Mouse (Mus musculus) brown adipose tissue, adult 24 weeks (tissue): ENCODE measurements around the gene Dtnb. TPM values are rescaled to one million over a fixed set of nuclear protein-coding genes. Genes with fewer than 3 reads are reported as not detected.

Experiments
- H3K27ac ChIP-seq: fragments of 200-500 bp; replicated peaks from 2 replicates; pipeline ENCODE4 v1.5.1; 2012; ENCODE audit warnings: low read depth, mild to moderate bottlenecking, low read length
- H3K4me1 ChIP-seq: fragments of 200-500 bp; 2 replicates; pipeline ENCODE4 v1.6.1; 2012; ENCODE audit warnings: low read length, mixed read lengths; ENCODE audit not compliant: control insufficient read depth, insufficient read depth, insufficient read length
- H3K4me3 ChIP-seq: fragments of 200-500 bp; 2 replicates; pipeline ENCODE4 v1.5.1; 2012; ENCODE audit warnings: low read depth, mild to moderate bottlenecking, low read length, moderate library complexity; ENCODE audit not compliant: insufficient read depth
- polyA plus RNA-seq: library from polyadenylated mRNA; stranded (reverse); fragments of >200 nt; gene quantifications from 2 replicates; pipeline ENCODE4 v1.2.4, GENCODE M21; 2012; ENCODE audit not compliant: missing spikeins, insufficient read depth, insufficient read length

Gene Dtnb
- polyA plus RNA-seq, 1 experiment = 2.0 TPM

DNA sequence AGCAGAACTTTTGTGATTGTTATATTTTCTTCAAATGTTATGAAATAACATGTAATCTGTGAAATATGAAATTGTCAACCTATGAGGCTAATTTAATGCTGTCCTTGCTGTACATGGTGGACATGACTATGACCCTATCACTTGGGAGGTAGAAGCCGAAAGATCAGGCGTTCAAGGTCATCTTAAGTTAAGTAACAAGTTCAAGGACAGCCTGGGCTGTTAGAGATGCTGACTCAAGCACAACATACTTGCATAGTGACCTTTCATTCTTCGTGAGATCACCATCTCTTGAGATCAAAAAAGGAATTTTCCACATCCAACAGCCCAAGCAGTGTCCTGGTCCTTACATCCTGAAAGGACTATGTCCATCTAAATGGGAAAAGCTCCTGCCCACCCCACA is 184.0 kb downstream of the Dtnb start:
- no peak overlapping the region for H3K27ac ChIP-seq
- peaks cover 3% of the 10 kb centered on the region; the same call in 1 of the 2 replicates for H3K4me1 ChIP-seq
- H3K4me3 ChIP-seq = no peak overlapping the region

DNA sequence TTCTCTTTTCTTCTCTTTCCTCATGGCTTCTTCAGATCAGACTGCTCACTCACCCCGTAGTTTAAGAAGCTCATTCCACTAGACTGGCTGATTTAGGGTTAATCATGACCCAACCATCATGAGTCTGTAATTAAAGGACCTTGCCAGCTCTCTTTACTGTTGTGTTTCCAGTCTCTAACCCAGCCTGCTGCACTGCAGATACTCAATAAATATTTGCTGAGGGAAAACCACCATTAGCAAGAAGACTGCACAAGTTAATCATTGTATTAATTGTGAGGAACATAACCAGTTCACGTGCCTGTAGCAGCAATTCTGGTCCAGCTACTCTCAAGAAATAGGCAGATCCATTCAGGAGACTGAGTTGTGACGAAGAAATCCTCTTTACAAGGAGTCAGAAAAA is 185.9 kb downstream of the Dtnb start:
- Histone ChIP-seq H3K27ac (no peak overlapping the region), H3K4me3 (no peak overlapping the region), H3K4me1 (peaks cover 3% of the 10 kb centered on the region; the same call in 1 of the 2 replicates)

DNA sequence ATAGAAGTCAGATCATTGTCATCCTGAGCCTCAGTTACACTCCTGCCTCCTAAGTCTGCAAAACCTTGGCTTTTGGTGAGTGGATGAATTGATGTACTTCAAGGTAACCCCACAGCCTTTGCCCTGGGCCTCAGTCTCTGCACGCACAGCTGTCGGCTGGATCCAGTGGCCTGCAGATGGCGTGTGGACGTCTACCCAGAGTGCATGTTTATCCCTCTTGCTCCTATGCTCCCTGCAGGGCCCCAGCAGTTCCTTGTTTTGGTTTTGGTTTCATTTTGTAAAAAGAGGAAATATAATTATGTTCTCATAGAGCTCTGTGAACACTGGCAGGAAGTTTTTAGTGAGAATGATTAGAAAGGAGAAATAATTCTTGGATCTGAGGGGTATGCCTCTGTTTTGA is 187.2 kb downstream of the Dtnb start:
- H3K4me3 ChIP-seq = no peak overlapping the region
- peak overlapping the region; percentile 57; the same call in 1 of the 2 replicates for H3K27ac ChIP-seq
- H3K4me1 ChIP-seq = peaks cover 3% of the 10 kb centered on the region; the same call in 1 of the 2 replicates

DNA sequence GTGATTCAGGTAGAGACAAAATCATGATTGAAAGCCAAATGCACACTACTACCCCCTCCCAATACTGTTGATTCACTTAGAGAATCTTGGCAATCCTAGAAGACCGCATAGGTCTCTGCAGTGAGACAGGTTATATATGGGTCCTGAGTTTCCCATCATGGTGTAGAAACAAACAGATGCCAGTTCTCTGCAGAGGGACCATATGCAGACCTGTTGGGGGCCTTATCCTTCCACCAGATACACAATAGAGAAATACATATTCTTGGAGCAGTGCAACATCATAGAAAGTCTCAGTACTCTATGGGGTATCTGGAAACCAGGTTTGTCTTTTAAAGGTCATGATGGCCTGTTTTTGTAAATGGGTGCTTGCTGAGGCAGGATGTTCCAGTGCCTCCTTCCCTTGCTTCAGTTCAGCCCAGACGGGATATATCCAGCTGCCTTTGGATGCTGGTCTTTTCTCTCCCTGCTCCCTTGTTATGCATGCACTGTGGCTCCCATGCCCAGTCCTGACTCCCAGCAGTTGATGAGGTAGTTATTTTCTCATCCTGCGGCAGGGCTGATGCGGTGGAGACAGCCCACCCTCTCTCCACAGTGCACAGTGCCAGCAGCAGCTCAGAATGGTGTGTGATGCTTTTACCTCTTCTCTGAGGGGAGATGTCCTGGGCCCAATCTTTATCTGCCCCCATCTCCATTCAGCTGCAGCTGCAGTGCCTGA is 188.9 kb downstream of the Dtnb start:
- H3K27ac ChIP-seq = no peak overlapping the region
- H3K4me1 ChIP-seq = peaks cover 5% of the 10 kb centered on the region; the same call in 1 of the 2 replicates

DNA sequence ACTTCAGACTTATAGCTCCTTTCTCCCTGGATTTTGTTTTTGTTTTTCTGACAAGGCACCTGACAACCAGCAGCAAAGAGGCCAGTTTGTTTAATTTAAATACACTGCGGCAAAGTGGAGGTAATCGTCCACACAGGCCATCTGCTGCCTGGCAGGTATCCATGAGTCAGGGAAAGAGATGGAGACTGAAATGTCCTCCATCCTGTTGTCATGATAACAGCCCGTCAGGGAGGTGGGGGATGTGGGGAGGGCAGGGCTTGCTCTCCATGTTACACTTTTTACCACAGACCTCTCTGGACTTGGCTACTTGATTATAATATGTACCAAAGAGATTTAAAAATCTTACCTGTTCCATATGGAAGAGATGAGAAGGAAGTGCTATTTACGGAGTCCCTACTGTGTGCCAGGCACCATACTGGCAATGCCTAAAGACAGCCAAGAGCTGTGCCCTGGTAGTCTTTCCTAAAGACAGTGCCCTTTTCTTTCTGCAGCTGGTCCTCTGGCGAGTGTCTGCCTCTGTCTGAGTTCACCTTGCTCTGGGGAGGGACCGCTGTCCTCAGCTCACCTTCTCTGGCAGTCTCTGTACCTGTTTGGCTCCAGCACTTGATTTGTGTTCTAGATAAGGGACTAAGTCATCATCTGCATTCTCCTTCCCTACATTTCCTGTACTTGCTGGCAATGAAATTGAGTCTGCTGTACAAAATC is 189.6 kb downstream of the Dtnb start:
- Histone ChIP-seq H3K4me3 (no peak overlapping the region), H3K27ac (no peak overlapping the region), H3K4me1 (peaks cover 5% of the 10 kb centered on the region; the same call in 1 of the 2 replicates)

More for the DNA sequence above, 188.9 kb downstream of the Dtnb start:
- H3K4me3 ChIP-seq = no peak overlapping the region

DNA sequence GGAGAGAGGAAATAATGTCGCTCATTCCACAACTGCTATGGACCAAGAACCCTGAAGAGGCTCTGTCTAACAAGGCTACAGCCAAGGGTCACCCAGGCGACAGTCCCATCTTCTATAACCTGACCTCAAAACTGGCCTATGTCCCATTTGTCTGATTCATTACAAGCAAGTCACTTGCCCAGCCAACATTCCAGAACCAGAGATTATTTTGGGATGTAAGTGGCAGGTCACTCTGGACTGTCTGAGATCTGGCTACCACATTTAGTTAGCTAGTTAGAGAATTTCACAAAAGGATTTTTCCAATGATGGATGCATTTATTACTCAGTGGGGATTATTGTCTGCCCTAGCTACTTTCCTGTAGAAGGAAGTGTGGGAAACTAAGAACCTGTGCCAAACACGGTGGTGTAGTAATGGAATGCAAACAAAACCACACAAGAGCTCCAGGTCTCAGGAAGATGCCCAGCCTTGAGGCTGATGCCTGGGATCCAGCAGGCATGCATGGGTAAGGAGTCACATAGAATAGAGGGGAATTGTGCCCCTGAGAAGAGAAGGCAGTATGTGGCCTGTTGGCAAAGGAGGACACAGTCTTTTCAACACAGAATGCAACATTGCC is 192.1 kb downstream of the Dtnb start:
- H3K4me1 ChIP-seq = peaks cover 5% of the 10 kb centered on the region; the same call in 1 of the 2 replicates
- H3K4me3 ChIP-seq = no peak overlapping the region
- H3K27ac ChIP-seq = no peak overlapping the region

DNA sequence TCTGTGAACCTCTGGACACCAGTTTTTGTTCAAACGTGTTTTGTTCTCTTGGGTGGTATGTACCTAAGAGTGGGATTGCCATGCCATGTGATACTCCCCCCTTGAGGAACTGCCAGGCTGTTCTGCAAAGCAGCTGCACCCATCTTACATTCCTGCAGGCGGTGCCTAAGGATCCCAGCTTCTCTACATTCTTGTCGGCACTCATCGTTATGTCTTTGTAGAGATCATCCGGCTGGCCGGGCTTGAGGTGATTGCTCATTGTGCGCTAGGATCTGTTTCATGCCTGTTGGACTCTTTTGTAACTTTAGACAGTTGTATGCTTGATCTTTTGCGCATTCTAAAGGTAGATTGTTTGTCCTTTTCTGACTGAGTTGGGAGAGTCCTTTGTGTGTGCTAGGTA is 195.2 kb downstream of the Dtnb start:
- Histone ChIP-seq H3K4me1 (peaks cover 2% of the 10 kb centered on the region; the same call in 1 of the 2 replicates), H3K4me3 (no peak overlapping the region), H3K27ac (no peak overlapping the region)

DNA sequence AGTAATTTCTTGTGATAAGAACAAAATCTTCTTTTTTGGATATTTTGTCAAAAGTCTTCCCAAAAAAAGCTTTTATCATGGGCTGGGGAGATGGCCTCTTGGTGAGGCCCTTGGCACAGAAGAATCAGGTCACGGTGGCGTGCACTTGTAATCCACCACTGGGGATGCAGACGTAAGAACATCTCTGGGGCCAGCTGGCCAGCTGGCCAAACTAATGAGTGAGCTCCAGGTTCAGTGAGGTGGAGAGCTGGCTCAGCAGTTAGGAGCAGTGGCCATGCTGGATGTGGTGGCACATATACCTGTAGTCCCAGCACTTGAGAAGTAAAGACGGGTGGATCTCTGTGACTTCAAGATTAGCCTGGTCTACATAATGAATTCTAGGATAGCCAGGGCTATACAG is 196.2 kb downstream of the Dtnb start:
- Histone ChIP-seq H3K4me3 (no peak overlapping the region), H3K27ac (no peak overlapping the region), H3K4me1 (peaks cover 2% of the 10 kb centered on the region; the same call in 1 of the 2 replicates)

DNA sequence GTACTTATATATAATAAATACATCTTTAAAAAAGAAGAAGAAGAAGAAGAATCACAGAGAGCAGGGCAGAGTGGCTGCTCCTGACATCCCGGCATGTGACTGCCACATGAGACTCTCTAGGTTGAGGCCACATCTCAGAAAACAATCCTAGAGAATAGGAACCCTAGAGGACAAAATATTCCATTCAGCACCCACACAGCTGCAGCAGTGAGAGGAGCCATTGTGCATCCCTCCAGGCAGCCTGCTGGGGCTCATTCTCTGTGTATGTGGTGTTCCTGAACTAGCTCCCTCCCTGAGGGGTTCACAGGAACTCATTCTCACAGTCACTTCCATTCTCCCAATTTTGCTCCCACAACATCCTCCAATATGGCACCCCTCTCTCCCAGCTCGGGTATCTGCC is 198.4 kb downstream of the Dtnb start:
- Histone ChIP-seq H3K4me1 (no peaks in the 10 kb centered on the region), H3K4me3 (no peak overlapping the region), H3K27ac (no peak overlapping the region)

DNA sequence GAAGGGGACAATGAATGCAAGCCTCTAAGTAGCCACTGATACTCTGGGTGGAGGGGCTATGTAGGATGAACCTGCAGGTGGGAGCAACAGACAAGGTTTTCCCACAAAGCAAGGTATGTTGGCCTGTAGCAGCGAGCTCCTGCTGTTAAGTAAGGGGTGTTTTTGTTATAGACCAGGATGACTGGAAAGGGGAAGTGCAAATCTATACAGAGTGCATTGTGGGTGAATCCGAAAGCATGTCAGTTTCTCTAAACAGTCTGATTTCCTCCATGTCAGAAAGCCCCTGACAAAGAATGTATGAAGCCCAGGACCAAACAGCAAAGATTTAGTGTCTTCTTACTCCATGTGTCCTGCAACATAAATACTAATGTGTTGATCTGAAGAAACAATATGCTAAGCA is 198.9 kb downstream of the Dtnb start:
- Histone ChIP-seq H3K4me3 (no peak overlapping the region), H3K4me1 (no peaks in the 10 kb centered on the region), H3K27ac (no peak overlapping the region)

DNA sequence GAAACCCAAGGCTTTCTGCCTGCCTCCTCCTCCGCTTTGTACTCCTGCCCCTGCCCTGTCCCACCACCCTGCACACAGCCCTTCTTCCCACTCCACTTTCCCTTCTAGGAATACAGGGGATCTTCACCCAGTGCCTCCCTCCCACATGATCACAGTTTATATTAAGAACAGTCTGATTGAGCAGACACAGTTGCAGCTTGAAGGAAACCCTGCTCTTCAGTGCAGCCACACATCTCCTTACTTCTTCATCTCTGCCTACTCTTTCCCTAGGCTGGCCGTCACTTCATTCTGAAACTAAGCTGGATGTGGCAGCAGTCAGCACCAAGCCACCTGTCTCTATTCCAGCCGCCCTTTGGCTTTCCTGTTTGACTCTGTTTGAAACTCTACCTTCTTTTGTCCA is 201.5 kb downstream of the Dtnb start:
- Histone ChIP-seq H3K4me3 (no peak overlapping the region), H3K4me1 (no peaks in the 10 kb centered on the region), H3K27ac (no peak overlapping the region)

DNA sequence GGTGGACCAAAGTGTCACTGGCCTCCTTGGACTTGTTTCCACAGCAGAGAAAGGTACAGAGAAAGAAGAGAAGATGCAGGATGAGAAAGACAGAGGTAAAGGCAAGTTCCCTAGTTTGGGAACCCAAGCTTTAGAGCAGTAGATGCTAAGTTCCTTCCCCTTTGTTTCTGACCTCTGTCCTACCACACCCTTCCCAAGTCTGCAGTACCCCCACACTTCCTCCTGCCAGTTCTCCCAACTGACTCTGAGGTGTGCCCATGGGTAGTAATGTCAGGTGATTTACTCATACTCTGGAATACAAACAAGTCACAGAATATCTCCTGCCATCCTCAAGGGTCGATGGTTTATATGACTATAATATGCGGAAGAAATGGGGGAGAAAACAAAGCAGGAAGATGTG is 203.8 kb downstream of the Dtnb start:
- no peak overlapping the region for H3K27ac ChIP-seq
- H3K4me1 ChIP-seq = peaks cover 10% of the 10 kb centered on the region
- H3K4me3 ChIP-seq = no peak overlapping the region

DNA sequence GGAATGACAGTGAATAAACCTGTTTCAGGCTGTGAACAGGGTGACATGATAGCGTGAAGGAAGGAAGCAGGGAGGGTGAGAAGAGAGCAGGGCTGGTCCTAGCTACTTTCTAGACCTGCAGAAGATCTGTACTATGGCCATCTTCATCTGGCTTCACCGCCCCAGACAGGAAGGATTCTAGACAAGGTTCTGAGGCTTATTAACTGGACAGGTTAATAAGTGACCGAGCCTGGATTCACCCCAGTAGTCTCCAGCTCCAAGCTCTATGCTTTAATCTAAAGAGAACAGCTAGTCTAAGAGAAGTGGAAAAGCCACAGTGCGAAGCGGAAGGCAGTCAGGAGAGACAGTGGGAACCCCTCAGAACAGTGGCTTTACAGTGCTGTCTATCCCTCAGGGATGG is 205.5 kb downstream of the Dtnb start:
- Histone ChIP-seq H3K4me1 (peaks cover 16% of the 10 kb centered on the region), H3K4me3 (no peak overlapping the region), H3K27ac (no peak overlapping the region)

DNA sequence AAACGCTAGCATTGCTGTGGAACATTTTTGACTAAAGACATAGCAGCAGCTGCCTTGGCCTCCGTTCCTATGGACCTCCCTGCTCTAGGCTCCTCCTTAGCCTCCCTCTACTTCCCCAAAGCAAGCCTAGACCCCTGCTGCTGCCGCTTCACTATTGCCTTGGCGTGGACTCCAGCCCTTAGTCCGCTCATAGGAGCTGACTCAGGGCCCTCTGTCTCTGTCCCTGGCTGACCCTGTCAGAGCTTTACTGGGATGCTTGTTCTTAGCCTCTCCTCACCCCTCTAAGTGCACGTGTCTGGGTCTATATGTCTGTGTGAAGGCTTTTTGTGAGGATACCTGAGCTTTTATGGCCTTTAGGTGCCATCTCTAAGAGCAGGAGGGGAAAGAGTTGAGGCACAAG is 206.1 kb downstream of the Dtnb start:
- Histone ChIP-seq H3K27ac (no peak overlapping the region), H3K4me1 (peaks cover 16% of the 10 kb centered on the region), H3K4me3 (no peak overlapping the region)

DNA sequence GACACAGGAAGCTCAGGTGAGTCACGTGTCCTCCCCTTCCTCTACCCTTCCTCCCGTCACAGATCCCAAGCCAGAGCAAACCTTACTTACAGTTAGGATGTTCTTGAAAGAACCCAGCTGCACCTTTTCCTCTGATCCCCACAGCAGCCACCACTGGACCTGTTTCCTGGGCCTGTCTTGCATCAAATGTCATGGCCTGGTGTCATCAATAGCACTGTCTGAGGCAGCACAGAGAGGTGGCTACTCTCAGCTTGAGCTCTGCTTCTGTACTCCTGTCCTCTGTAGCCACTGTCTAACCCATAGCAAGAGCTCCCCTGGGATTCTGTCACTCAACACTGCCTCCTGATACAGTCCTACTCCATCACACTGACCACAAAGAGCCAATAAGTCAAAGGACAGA is 207.5 kb downstream of the Dtnb start:
- H3K27ac ChIP-seq = no peak overlapping the region

More for the DNA sequence above, 207.5 kb downstream of the Dtnb start:
- Histone ChIP-seq H3K4me1 (peaks cover 16% of the 10 kb centered on the region), H3K4me3 (no peak overlapping the region)
